Mouse (Mus musculus): ENCODE results near the gene Cryab. TPM values are rescaled to one million over a fixed set of nuclear protein-coding genes. Genes with fewer than 3 reads are reported as not detected.
A peak's percentile ranks its signal among the peaks of the same experiment; 100 is the strongest.

Gene Cryab
- 1,000 to 10,000 TPM; 2,657 to 2,874 TPM for total RNA-seq (2021)

- peak; percentile 34 to 35 for DNase-seq
These were observed at the start of gene Cryab for GRCm38 (mm10) chr9:50751323-50751722. TSS of gene Cryab (plus strand) at chr9:50751325.

GRCm38 (mm10) chr9:50704907-50705306 lies 46.2 kb upstream of the Cryab start:
- DNase-seq: no peak
- intact Hi-C loops (cut with DNase I): no loop called here

More at GRCm38 (mm10) chr9:50751323-50751722, at the start of gene Cryab:
- intact Hi-C loops (cut with DNase I): no loop called here

DNA sequence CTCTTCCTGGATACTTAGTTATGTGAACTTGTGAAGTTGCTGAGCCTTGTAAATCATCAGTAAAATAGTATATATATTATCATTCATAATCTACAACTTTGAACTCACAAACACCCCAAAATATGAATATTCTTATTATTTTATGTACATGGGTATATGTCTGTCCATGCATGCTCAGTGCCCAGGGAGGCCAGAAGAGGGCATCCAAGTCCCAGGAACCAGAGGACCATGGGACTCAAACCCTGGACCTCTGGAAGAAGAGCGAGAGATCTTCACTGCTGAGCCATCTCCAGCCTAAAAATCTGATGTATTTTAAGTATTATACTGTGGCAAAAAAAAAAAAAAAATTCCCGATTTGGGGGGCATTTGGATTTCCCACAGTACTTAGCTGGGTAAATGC lies 42.0 kb upstream of the Cryab start:
- peak in 1 of 2 experiments; percentile 34 for DNase-seq
- intact Hi-C loops (cut with DNase I): loop anchor here (1.0 to 2.0 kb wide), 2 partner anchors 26 to 60 kb away; partner anchors contain the start of gene Fdxacb1

- intact Hi-C loops (cut with DNase I): no loop called here
- no peak for DNase-seq
These were observed 39.8 kb upstream of the Cryab start for GRCm38 (mm10) chr9:50711337-50711736.

DNA sequence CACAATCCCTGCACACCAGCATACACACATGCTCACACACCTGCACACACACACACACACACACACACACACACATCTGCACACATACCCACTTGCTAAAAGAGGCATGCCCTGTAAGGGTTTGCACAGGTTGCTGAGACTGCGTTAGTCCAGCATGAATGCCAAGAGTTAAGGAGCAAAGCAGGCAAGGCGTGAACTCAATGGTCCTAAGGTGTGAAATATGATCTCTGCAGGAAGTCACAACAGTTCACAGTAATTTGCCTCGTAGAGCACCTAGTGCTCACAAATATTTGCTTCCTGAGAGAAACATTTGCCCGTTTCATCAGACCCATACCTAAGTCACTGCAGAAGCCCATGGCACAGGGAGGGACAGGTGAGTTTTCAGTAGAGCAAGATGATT lies 36.9 kb upstream of the Cryab start:
- intact Hi-C loops (cut with DNase I): no loop called here
- no peak for DNase-seq

DNA sequence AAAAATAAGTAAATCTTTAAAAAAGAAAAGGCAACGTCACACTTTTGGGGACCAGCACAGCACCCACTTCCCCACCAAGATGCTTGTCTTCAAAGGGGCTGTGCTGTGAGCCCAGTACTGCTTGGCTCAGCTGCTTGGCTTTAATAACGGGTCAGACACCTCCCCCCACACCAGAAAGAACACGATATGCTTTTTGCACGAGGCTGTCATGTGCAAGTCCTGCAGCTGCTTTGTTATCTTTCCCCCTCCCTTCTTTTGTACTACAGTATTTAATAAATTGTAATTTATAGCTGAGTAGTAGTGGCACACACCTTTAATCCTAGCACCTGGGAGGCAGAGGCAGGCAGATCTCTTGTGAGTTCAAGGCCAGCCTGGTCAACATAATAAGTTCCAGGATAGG lies 32.2 kb upstream of the Cryab start:
- intact Hi-C loops (cut with DNase I): no loop called here
- no peak for DNase-seq

GRCm38 (mm10) chr9:50721061-50721460 lies 30.1 kb upstream of the Cryab start:
- intact Hi-C loops (cut with DNase I): no loop called here
- DNase-seq: no peak

DNA sequence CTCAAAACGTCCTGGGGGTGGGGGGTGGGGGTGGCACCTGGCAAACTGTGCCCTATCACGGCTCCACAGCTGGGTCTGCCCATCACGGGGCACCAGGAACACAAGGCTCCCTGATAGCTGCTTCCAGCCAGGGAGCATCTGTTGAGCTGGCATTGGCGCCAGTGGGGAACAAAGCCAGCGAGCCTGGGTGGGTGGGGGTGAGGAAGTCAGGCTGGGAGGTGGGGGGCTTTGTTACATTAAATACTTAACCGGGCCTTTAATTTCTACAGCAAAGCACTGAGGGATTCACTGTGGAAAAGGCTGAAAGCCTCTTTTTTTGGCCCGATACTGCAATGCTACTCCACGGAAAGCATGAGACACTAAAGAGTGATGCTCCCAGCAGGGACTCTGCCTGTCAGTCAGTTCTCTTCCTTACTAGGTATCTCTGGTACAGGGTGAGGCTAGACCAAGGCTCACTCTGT lies 28.6 kb upstream of the Cryab start:
- no peak for DNase-seq
- intact Hi-C loops (cut with DNase I): no loop called here

DNA sequence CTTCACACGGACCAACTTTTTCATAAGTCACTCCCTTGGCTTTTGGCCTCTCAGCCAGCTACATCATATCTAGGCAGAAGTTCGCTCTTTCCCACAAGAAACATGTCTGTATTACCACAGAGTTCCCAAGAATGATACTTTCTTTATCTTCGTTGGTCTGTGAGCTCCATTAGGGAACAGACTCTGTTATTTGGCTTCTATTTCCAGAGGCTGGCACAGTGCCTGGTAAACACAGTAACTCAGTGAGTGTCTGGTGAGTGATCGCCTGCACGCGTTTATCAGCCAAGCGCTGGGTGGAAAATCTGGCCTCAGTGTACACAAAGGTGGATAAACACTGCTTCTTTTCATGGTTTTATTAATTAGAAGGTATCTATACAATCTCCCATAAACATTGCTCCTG lies 27.7 kb upstream of the Cryab start:
- intact Hi-C loops (cut with DNase I): no loop called here
- DNase-seq: peak; percentile 77 to 81

- intact Hi-C loops (cut with DNase I): no loop called here
- DNase-seq: no peak
These were observed 27.0 kb upstream of the Cryab start for GRCm38 (mm10) chr9:50724147-50724546.

GRCm38 (mm10) chr9:50724661-50725330 lies 26.3 kb upstream of the Cryab start:
- no peak for DNase-seq
- intact Hi-C loops (cut with DNase I): loop anchor here (5.0 kb wide), 1 partner anchor 43 kb away; the partner anchor contains the start of gene Fdxacb1

- intact Hi-C loops (cut with DNase I): loop anchor here (5.0 kb wide), 1 partner anchor 41 kb away; the partner anchor contains the start of gene Fdxacb1
- DNase-seq: no peak
These were observed 25.1 kb upstream of the Cryab start for GRCm38 (mm10) chr9:50725921-50726590.

DNA sequence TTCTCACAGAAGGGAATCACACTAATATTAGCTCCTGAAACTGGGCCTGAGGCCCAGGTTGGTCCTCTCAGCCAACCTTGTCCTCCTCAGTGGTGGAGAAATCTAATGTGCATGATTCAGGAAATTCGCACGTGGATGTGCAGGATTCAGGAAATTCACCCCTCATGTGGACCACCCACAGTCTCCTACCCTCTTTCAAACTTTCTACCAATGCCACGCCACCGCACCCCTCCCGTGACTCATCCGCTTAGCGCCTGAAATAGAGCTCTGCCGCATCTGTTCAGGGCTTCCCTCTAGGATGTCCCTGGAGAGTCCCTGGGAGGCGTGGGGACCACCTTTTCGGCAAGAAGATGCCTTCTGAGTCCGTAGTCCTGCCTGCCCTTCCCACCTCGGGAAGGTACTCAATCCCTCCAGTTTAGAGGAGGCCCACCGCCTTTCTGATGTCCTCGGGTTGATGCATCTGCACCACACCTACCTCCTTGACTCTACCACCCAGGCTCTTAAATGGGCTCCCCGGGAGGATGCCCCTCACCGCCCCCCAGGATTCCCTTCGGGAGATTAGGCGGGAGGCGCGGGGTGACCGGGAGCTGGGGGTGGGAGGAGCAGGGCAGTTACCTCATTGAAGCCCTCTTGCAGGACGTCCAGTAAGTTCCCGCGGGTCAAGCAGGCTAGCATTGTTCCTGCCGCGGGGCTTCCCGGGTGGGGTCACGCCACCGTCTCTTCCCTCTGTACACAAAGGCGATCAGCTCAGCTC lies 23.8 kb upstream of the Cryab start:
- intact Hi-C loops (cut with DNase I): loop anchor here (5.0 kb wide), 1 partner anchor 40 kb away; the partner anchor contains the start of gene Fdxacb1
- no peak for DNase-seq

- intact Hi-C loops (cut with DNase I): loop anchor here (5.0 kb wide), 1 partner anchor 39 kb away; the partner anchor contains the start of gene Fdxacb1
- DNase-seq: peak; percentile 54 to 68
These were observed 23.0 kb upstream of the Cryab start for GRCm38 (mm10) chr9:50727925-50728651.

- DNase-seq: no peak
- intact Hi-C loops (cut with DNase I): loop anchor here (5.0 kb wide), 1 partner anchor 38 kb away; the partner anchor contains the start of gene Fdxacb1
These were observed 21.5 kb upstream of the Cryab start for GRCm38 (mm10) chr9:50729600-50729999.

GRCm38 (mm10) chr9:50732560-50732959 lies 18.6 kb upstream of the Cryab start:
- intact Hi-C loops (cut with DNase I): no loop called here
- no peak for DNase-seq

DNA sequence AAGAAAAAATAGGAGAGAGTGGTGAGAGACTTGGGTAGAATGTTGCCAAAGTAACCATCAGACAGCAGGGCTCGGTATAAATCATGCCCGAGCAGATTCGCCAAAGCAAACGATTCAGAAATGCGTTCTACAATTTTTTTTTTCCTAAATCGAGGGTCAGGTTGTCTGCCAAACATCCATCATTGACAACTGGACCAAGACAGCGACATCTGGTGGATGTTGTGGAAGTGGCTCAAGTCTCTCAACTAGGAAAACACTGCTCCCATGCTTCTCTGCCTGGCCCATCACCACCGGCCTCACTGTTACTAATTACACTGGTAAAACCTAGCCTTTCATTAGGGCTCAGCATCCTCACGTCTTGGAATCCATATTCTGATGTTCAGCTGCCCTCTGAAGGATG lies 16.1 kb upstream of the Cryab start:
- intact Hi-C loops (cut with DNase I): loop anchor here (1.0 to 5.0 kb wide), 2 partner anchors 26 to 38 kb away; no protein-coding TSS in a partner anchor
- peak; percentile 60 to 62 for DNase-seq

DNA sequence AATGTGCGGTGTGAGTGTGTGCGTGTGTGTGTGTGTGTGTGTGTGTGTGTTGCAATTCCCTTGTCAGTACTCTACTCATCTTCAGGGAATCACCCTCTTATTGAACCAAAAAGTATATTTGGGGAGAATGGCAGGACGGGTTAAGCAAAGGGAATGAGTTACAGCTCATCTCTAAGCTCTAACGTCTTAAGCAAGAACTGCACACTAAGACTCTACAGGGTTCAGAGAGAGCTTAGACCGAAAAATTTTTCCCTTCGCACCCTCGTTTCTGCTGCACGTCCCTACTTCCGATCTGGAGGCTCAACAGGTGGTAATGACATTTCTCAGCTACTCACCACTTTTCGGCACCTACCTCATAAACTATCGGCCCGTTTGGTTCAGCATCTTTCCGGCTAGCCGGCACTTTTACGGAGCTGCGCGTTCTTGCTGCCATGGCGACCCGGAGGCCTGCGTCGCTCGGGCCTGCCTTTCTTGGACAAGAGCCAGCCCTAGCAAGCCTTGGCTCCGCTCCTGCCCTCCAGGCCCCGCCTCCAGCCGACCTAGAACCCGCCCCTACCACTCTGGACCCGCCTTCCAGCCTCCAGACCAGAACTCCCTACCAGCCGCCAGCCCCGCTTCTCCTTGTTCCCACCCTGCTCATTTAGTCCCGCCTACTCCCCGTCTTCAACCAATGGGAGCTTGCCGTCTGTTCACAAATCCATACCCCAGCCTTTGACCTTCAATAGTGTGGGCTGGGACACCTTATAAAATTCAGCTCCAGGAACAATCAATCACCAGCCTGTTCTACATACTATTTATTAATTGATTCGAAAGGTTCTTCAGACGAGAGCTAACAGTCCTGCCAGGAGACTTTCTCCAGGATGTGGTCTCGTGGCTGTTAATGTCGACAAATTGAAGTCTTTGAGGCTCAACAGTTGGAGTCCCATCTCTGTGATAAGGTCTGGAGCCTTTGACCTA lies 11.9 kb upstream of the Cryab start, which contains the start of gene Dixdc1:
Gene Dixdc1, minus strand, starts transcription at position 604 of the 957 bp plus-strand sequence.
- peak; percentile 93 to 94 for DNase-seq
- intact Hi-C loops (cut with DNase I): loop anchor here (5.0 kb wide), 1 partner anchor 42 kb away; no protein-coding TSS in a partner anchor

Measured in heart, postnatal 36 days (tissue).